Mouse (Mus musculus) stomach, embryonic 14.5 days (tissue): Measurements from ENCODE around the gene Atf7. TPM values are rescaled to one million over a fixed set of nuclear protein-coding genes. Genes with fewer than 3 reads are reported as not detected.

Experiments
- ATAC-seq: fragments of 200-750 bp; cut with Nextera tagmentation; 2 replicates; pipeline ENCODE4 v1.8.0; 2017; ENCODE audit warnings: low read depth, moderate TSS enrichment; ENCODE audit not compliant: insufficient number of reproducible peaks, insufficient read depth, low FRiP score
- H3K27ac ChIP-seq: fragments of 300-500 bp; sonication (generic); 2 replicates; pipeline ENCODE4 v1.5.1; 2014; ENCODE audit warnings: mild to moderate bottlenecking, low read length, moderate library complexity, mixed read lengths
- H3K27me3 ChIP-seq: fragments of 300-500 bp; sonication (generic); 2 replicates; pipeline ENCODE4 v1.6.1; 2014; ENCODE audit warnings: low read length, control low read depth, mixed read lengths; ENCODE audit not compliant: control insufficient read depth, insufficient read depth
- H3K36me3 ChIP-seq: fragments of 300-500 bp; sonication (generic); 2 replicates; pipeline ENCODE4 v1.6.1; 2014; ENCODE audit warnings: mild to moderate bottlenecking, control low read depth, low read length, moderate library complexity, mixed read lengths; ENCODE audit not compliant: control insufficient read depth, insufficient read depth
- H3K4me1 ChIP-seq: fragments of 300-500 bp; sonication (generic); 2 replicates; pipeline ENCODE4 v1.6.1; 2014; ENCODE audit warnings: low read length, control low read depth, mixed read lengths; ENCODE audit not compliant: control insufficient read depth, insufficient read depth
- H3K4me2 ChIP-seq: fragments of 300-500 bp; sonication (generic); replicated peaks from 2 replicates; pipeline ENCODE4 v1.6.1; 2014; ENCODE audit warnings: low read depth, low read length, control low read depth
- H3K4me3 ChIP-seq: fragments of 300-500 bp; sonication (generic); 2 replicates; pipeline ENCODE4 v1.5.1; 2014; ENCODE audit warnings: low read depth, low read length, control low read depth
- H3K9ac ChIP-seq: fragments of 300-500 bp; sonication (generic); replicated peaks from 2 replicates; pipeline ENCODE4 v1.6.1; 2014; ENCODE audit warnings: low read depth, mild to moderate bottlenecking, control low read depth, low read length, moderate library complexity, mixed read lengths
- H3K9me3 ChIP-seq: fragments of 300-500 bp; sonication (generic); 2 replicates; pipeline ENCODE4 v1.6.1; 2016; ENCODE audit warnings: low read depth, low read length, control low read depth; ENCODE audit not compliant: control insufficient read depth
- WGBS: fragments of 180-500 bp; shearing (Covaris S2); extraction: QIAGEN DNeasy Blood & Tissue Kit; methylation state at CpG from one replicate; pipeline ENCODE4 v1.1.7; 2014; 5-methylcytosine and 5-hydroxymethylcytosine counted together
- polyA plus RNA-seq: library from polyadenylated mRNA; unstranded; fragments of >200 nt; fragmentation: Nextera tagmentation; extraction: Ambion mirVana; gene quantifications from 2 replicates; pipeline ENCODE4 v1.2.1, GENCODE M21; 2014

Atf7 gene
- polyA plus RNA-seq, 1 experiment from 2014 or later: 48.9 TPM

GRCm38 (mm10) chr15:102501084-102501814 is 124.0 kb downstream of the Atf7 start:
- Histone ChIP-seq H3K4me2 (no peak overlapping the region), H3K36me3 (peaks cover 84% of the 10 kb centered on the region), H3K9me3 (no peaks in the 10 kb centered on the region), H3K9ac (no peak overlapping the region), H3K27ac (no peak overlapping the region), H3K27me3 (no peaks in the 10 kb centered on the region), H3K4me1 (no peaks in the 10 kb centered on the region), H3K4me3 (no peak overlapping the region)
- no peak for ATAC-seq
- 85% methylated on average over 19 of the region's 19 CpGs for WGBS

DNA sequence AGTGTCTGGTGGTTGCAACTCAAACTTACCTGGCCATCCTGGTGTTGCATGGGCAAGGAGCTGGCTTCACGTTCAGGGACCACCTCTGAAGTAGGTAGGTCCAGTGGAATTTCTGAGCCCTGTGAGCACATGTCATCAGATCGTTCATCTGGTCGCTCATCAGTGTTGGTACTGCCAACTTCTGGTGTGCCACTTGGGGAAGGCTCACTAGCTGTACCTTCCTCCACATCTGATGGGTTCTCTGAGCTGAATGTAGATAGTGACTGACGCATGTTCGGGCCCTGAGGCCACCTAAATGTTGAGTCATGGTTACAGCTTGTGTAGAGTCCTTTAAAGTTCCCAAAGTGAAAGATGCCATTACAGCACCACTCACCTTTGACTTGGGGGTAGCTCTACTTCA is 124.8 kb downstream of the Atf7 start:
- 87% methylated on average over 5 of the region's 5 CpGs for WGBS
- Histone ChIP-seq H3K4me3 (no peak overlapping the region), H3K4me2 (no peak overlapping the region), H3K27ac (no peak overlapping the region), H3K36me3 (peaks cover 87% of the 10 kb centered on the region), H3K9me3 (no peaks in the 10 kb centered on the region), H3K9ac (no peak overlapping the region), H3K4me1 (no peaks in the 10 kb centered on the region), H3K27me3 (no peaks in the 10 kb centered on the region)
- ATAC-seq: no peak

DNA sequence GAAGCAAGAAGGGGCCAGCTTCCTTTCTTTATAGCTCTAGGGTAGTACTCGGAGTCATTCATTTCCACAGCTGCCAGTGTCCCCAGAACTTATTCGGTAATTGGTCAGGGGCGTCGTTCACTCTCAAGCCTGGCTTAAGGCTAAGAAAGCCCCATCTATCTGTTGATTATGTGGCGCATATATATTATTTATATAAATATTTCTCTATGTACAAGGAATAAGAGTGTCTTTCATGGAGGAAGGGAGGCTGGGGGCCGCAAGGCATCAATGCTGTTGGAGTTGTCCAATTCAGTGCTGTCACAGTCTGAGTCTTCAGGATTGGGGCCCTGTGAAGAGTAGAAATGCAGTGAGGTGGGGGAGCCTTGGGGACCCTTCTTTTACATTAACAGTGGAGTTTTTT is 125.4 kb downstream of the Atf7 start:
- 81% methylated on average over 6 of the region's 6 CpGs for WGBS

GRCm38 (mm10) chr15:102499370-102499769 is 125.9 kb downstream of the Atf7 start:
- Histone ChIP-seq H3K4me3 (no peak overlapping the region), H3K9me3 (no peaks in the 10 kb centered on the region), H3K9ac (no peak overlapping the region), H3K4me1 (no peaks in the 10 kb centered on the region), H3K27me3 (no peaks in the 10 kb centered on the region), H3K36me3 (peaks cover 90% of the 10 kb centered on the region), H3K27ac (no peak overlapping the region), H3K4me2 (no peak overlapping the region)
- 65% methylated on average over 3 of the region's 3 CpGs for WGBS
- ATAC-seq: no peak

More for the DNA sequence above, 125.4 kb downstream of the Atf7 start:
- Histone ChIP-seq H3K4me3 (no peak overlapping the region), H3K27ac (no peak overlapping the region), H3K4me1 (no peaks in the 10 kb centered on the region), H3K9me3 (no peaks in the 10 kb centered on the region), H3K9ac (no peak overlapping the region), H3K27me3 (no peaks in the 10 kb centered on the region), H3K4me2 (no peak overlapping the region), H3K36me3 (peaks cover 89% of the 10 kb centered on the region)
- no peak for ATAC-seq

- WGBS: 83% methylated on average over 3 of the region's 3 CpGs
- Histone ChIP-seq H3K9me3 (no peaks in the 10 kb centered on the region), H3K9ac (no peak overlapping the region), H3K36me3 (peaks cover 90% of the 10 kb centered on the region), H3K4me1 (no peaks in the 10 kb centered on the region), H3K27me3 (no peaks in the 10 kb centered on the region), H3K4me3 (no peak overlapping the region), H3K4me2 (no peak overlapping the region), H3K27ac (no peak overlapping the region)
- ATAC-seq: no peak
Observed at GRCm38 (mm10) chr15:102498322-102498721, 126.9 kb downstream of the Atf7 start.

DNA sequence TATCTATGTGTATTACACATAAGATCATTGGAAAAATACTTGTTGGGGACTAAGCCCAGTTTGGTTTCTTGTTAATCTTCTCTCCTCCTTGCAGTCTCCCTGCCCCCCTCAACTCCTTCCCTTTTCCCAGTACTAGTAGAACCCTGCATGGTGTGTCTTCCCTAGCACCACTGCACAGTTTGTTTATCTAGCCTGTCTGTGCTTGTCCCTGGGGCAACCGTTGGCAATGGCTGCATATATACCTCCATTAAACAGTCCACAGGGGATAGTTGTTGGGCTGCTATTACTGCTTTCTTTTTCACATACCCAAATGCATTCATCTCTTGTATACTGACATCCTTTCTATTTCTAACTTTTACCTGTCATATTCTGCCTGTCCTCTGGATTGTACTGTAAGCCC is 137.6 kb downstream of the Atf7 start:
- peaks cover 88% of the 10 kb centered on the region for H3K36me3 ChIP-seq

GRCm38 (mm10) chr15:102485853-102486252 is 139.4 kb downstream of the Atf7 start:
- Histone ChIP-seq H3K9me3 (no peaks in the 10 kb centered on the region), H3K4me3 (no peak overlapping the region), H3K36me3 (peaks cover 86% of the 10 kb centered on the region), H3K27me3 (no peaks in the 10 kb centered on the region), H3K27ac (no peak overlapping the region), H3K9ac (no peak overlapping the region), H3K4me1 (no peaks in the 10 kb centered on the region), H3K4me2 (no peak overlapping the region)
- 89% methylated on average over 12 of the region's 12 CpGs for WGBS
- no peak for ATAC-seq

More for the DNA sequence above, 137.6 kb downstream of the Atf7 start:
- Histone ChIP-seq H3K27ac (no peak overlapping the region), H3K9ac (no peak overlapping the region), H3K4me1 (no peaks in the 10 kb centered on the region), H3K9me3 (no peaks in the 10 kb centered on the region), H3K27me3 (no peaks in the 10 kb centered on the region), H3K4me2 (no peak overlapping the region), H3K4me3 (no peak overlapping the region)
- WGBS: 63% methylated on average over 1 of the region's 1 CpGs
- ATAC-seq: no peak

GRCm38 (mm10) chr15:102483136-102483535 is 142.1 kb downstream of the Atf7 start:
- Histone ChIP-seq H3K36me3 (peaks cover 82% of the 10 kb centered on the region), H3K9me3 (no peaks in the 10 kb centered on the region), H3K4me1 (no peaks in the 10 kb centered on the region), H3K4me3 (no peak overlapping the region), H3K9ac (no peak overlapping the region), H3K27ac (no peak overlapping the region), H3K27me3 (no peaks in the 10 kb centered on the region), H3K4me2 (no peak overlapping the region)
- no peak for ATAC-seq
- WGBS: 78% methylated on average over 3 of the region's 3 CpGs
